Mouse (Mus musculus): ENCODE data around the gene Cpne1. TPM values are rescaled to one million over a fixed set of nuclear protein-coding genes. Genes with fewer than 3 reads are reported as not detected.

Gene Cpne1
- total RNA-seq, 2 experiments from 2014 or later, result 21.7 to 29.5 TPM

Other genes starting within 250 kb of the Cpne1 start
- 10 to 100 TPM; 66.0 to 70.6 TPM for gene Uqcc1, start 181.7 kb downstream of the Cpne1 start, total RNA-seq (2021)
- not detected for gene Gm15557, start 171.2 kb downstream of the Cpne1 start, total RNA-seq (2021)
- under 1 TPM in 1 of 2 experiments, not detected in 1; 0.27 TPM for gene Gdf5, start 166.6 kb downstream of the Cpne1 start, total RNA-seq (2021)
- 10 to 100 TPM; 18.3 to 20.4 TPM for gene Cep250, start 155.5 kb downstream of the Cpne1 start, total RNA-seq (2021)
- 1 to 10 TPM; 1.5 to 1.6 TPM for gene 6430550D23Rik, start 104.0 kb downstream of the Cpne1 start, total RNA-seq (2021)
- 100 to 1,000 TPM; 195 to 222 TPM for gene Ergic3, start 103.9 kb downstream of the Cpne1 start, total RNA-seq (2021)
- not detected for gene Fer1l4, start 59.0 kb downstream of the Cpne1 start, total RNA-seq (2021)
- 1 to 10 TPM; 3.9 to 4.5 TPM for gene Spag4, start 46.8 kb downstream of the Cpne1 start, total RNA-seq (2021)
- 10 to 100 TPM; 22.3 to 26.9 TPM for gene Rbm12, start within 50 bp of the Cpne1 start, total RNA-seq (2021)
- gene Gm28036, start 15.1 kb upstream of the Cpne1 start, total RNA-seq (2021), result 10 to 100 TPM; 19.2 to 22.8 TPM
- 100 to 1,000 TPM; 143 to 169 TPM for gene Romo1, start 32.1 kb upstream of the Cpne1 start, total RNA-seq (2021)
- 10 to 100 TPM; 39.2 to 40.4 TPM for gene Nfs1, start 32.2 kb upstream of the Cpne1 start, total RNA-seq (2021)
- 100 to 1,000 TPM; 223 to 344 TPM for gene Rbm39, start 68.3 kb upstream of the Cpne1 start, total RNA-seq (2021)
- 10 to 100 TPM; 68.9 to 77.7 TPM for gene Phf20, start 84.5 kb upstream of the Cpne1 start, total RNA-seq (2021)
- 1 to 10 TPM; 4.9 to 7.2 TPM for gene Cnbd2, start 200.3 kb upstream of the Cpne1 start, total RNA-seq (2021)
- gene Scand1, start 200.7 kb upstream of the Cpne1 start, total RNA-seq (2021), result 100 to 1,000 TPM in 1 of 2 experiments, 10 to 100 TPM in 1; 86.2 to 105 TPM